Mouse (Mus musculus): ENCODE data around the gene Gale.
A peak's percentile ranks its signal among the peaks of the same experiment; 100 is the strongest.
"Not testable (repeated sequence)": the region's sequence is repeated elsewhere in the genome, so short reads cannot be mapped to it uniquely, and the experiment has no call there.

Gene Gale

DNA sequence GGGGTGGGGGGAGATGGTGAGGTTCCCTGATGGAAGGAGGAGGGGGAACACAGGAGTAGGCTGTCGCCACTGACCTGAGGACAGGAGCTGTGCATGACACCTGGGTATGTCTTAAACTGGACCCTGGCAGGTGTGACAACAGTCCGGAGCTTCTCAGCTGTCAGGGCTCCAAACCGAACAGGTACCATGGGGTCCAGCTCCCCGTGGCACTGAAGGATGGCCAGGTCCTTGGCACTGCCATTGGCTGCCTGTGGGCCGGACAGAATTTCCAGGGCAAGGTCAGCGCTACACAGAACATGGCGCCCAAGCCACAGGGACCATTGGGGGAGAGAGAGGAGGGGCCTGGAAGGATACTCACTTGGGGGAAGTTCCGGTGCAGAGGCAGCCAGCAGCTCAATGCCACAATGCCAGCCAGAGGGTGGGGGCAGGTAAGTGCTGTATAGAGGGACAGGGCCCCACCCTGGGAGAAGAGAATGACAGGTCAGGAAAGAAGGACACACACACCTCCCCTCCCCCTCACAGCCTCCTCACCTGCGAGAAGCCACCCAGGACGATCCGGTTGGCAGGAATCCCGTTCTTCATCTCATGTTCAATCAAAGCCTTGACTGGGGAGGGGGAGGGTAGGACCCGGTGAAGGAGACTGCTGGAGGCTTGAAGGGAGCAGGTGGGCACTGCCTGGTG, 5.7 kb downstream of the Gale start:
- DNase-seq (ENCODE audit: low read depth, low spot score) = no peak

GRCm38 (mm10) chr4:135970585-135970984, 7.1 kb downstream of the Gale start:
- no peak for DNase-seq (ENCODE audit: low read depth, low spot score)

GRCm38 (mm10) chr4:135971805-135972555, 8.5 kb downstream of the Gale start:
- no peak for DNase-seq (ENCODE audit: low read depth, low spot score)

- DNase-seq (ENCODE audit: low read depth, low spot score) = no peak
Observed at GRCm38 (mm10) chr4:135972556-135972906, 9.0 kb downstream of the Gale start, which contains the start of gene Lypla2. TSS of gene Lypla2 (minus strand) at chr4:135972626.

DNA sequence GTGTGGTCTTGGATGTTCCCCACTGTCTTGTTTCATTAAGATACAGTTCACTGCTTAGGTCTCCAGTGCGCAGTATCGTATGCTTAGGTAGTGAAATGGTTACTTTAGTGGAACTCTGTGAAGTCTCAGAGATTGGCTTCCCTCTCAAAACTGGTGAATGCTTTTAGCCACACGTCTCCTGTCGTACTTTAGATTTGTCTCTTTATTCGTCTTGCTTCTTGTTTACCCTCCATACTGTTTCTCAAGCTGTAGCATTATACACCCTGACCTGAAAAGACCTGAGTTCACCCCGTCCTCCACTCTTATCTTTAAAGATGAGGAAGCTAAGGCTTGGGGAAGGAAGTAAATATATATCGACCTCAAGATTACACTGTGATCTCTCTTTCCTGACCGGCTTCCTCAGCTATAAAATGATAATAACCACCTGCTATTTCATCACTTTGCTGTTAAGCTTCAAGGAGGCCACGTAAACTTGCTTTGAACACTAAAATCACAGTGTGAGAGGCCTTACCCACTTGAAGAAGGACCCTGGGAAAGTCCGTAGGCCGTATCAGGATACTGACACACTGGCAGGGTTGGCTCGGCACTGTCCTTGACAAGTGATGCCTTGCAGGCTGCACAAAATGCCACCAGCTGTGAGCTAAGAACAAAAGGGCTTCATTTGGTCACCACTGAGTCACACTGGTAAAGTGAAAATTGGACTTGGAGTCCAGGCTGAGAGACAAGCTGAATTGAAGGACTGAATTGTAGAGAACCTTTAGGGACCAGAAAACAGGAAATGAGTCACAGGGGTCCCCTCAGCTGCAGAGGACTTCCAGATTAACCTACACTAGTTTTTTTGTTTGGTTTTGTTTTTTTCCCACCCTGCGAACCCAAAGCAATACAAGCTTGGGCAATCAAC, 9.6 kb downstream of the Gale start:
- DNase-seq (ENCODE audit: low read depth, low spot score) = no peak

GRCm38 (mm10) chr4:135976146-135976545, 12.6 kb downstream of the Gale start:
- DNase-seq (ENCODE audit: low read depth, low spot score) = no peak

GRCm38 (mm10) chr4:135980223-135980622, 16.7 kb downstream of the Gale start:
- not testable (repeated sequence) for DNase-seq (ENCODE audit: low read depth, low spot score)

DNA sequence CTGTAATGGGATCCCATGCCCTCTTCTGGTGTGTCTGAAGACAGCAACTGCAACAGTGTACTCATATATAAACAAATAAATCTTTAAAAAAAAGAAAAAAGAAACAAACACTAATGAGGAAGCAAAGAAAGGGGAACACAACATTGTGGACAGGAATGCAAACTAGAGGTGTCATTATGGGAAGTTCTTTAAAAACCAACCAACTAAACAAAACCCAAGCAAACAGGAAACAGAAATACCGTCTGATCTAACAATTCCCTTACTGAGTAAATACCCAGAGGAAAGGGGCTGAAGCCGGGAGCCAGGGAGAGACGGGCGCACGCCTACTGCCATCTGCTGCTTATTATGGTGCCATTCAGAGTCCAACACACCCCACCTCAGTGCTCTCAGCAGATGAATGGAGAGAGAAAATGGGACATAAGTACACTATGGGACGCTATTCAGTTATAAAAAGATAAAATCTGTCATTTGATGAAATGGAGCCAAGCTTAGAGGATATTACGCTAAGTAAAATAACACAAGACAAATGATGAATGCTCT, 18.1 kb downstream of the Gale start:
- no peak for DNase-seq (ENCODE audit: low read depth, low spot score)

GRCm38 (mm10) chr4:135984556-135984955, 21.0 kb downstream of the Gale start:
- DNase-seq (ENCODE audit: low read depth, low spot score) = no peak

- no peak for DNase-seq (ENCODE audit: low read depth, low spot score)
Observed at GRCm38 (mm10) chr4:135985193-135985592, 21.7 kb downstream of the Gale start.

DNA sequence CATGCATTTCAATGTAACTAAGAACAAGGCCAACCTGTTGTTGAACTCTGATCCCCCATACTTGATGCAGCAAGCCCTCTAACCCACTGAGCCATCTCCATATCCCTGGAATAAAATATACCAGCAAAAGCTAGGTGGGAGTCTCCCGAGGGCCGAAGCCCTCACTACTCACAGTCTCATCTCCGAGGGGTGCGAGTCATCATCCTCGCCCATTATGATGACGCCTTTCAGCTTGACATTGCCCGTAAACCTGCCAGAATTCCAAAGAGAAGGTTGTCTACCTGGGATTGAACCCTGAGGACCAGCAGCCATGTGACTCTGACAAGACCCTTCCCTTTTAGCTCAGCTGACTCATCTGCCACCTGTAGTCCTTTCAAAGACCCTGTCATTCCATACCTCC, 22.2 kb downstream of the Gale start:
- DNase-seq (ENCODE audit: low read depth, low spot score) = no peak

- no peak for DNase-seq (ENCODE audit: low read depth, low spot score)
Observed at GRCm38 (mm10) chr4:135986301-135986942, 22.9 kb downstream of the Gale start.

GRCm38 (mm10) chr4:135986943-135987710, 23.6 kb downstream of the Gale start, which contains the start of gene Pithd1:
TSS of gene Pithd1 (minus strand) at chr4:135987264.
- DNase-seq (ENCODE audit: low read depth, low spot score) = peak; percentile 78

- no peak for DNase-seq (ENCODE audit: low read depth, low spot score)
Observed at GRCm38 (mm10) chr4:135987714-135988113, 24.2 kb downstream of the Gale start.

- no peak for DNase-seq (ENCODE audit: low read depth, low spot score)
Observed at GRCm38 (mm10) chr4:135993941-135994340, 30.4 kb downstream of the Gale start.

DNA sequence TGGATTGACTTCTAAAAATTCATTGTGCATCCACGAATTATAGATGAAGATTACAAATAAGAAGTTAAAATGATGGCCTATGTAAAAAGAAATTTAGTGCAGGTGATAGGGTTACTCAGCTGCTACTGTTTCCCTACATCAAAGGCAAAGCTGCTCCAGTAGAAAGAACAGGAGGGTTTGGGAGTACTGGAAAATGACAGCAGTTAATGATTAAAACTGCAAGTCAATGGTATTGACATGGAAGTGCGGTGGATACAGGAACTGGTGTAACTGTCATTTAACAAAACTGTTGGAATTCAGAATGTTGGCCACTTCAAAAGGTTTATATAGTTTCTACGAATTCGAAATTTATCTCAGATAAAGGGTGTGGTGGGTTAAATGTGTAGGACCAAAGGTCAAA, 31.6 kb downstream of the Gale start:
- DNase-seq (ENCODE audit: low read depth, low spot score) = no peak

DNA sequence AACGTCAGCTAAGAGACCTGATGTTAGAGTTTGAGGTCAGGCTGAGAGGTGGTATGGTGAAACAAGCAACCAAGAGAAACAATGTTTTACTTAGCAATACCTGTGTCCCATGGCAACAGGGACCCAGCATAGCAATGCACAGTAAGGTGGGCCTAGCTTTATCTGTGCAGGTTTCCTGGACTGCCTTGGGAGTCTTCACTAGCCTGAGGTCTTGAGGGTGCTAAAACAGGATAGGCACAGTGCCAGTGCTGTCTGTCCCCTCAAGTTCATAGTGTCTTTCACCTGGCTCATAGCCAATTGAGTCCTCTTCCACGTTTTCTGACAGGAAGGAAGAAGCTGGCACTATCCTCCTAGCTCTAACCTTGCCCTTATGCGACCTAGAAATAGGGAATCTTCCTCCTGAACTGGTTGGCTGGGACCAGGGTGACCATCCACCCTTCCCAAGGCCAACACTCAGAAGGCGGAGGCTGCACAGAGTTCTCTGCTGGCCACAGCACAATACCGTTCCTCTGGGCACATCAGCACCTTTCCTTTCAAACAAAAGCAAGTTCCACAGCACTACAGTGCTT, 40.7 kb downstream of the Gale start:
- DNase-seq (ENCODE audit: low read depth, low spot score) = no peak

- no peak for DNase-seq (ENCODE audit: low read depth, low spot score)
Observed at GRCm38 (mm10) chr4:136004921-136005320, 41.4 kb downstream of the Gale start.

GRCm38 (mm10) chr4:136006821-136007220, 43.3 kb downstream of the Gale start:
- no peak for DNase-seq (ENCODE audit: low read depth, low spot score)

DNA sequence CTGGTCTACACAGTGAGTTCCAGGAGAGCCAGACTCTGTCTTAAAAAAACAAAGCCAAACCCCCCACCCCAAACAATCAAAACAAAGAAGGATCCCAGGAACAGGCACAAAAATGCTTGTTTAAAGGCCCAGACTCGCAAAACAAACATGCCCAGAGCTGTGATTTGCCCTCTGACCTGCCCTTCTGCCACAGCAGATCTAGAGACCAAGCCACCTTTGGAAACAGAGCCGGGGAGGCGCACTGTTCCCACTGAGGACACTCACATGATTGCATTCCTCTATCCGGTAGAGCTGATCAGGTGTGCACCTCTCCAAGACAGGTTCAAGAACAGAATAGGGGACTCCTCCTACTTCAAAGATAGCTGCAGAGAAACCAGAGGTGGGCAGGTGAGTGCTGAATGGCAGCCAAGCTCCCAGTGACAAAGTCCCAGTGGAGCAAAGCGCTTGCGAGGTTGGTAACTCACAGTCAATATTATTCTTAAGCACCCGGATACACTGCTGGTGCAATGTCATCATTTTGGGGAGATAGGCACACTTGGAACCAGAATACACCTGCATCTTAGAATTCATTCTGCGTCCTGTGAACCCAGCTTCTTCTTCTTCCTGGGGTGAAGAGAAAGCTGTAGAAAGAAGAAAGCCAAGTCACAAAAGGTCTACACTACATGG, 45.4 kb downstream of the Gale start:
- DNase-seq (ENCODE audit: low read depth, low spot score) = no peak
